Mouse (Mus musculus) lung, embryonic 14.5 days (tissue): ENCODE measurements around the gene Erc2. TPM values are rescaled to one million over a fixed set of nuclear protein-coding genes. Genes with fewer than 3 reads are reported as not detected.

ENCODE experiments used
- ATAC-seq: fragments of 200-750 bp; cut with Nextera tagmentation; 2 replicates; pipeline ENCODE4 v1.8.0; 2017; ENCODE audit warnings: mild to moderate bottlenecking, moderate TSS enrichment, moderate library complexity; ENCODE audit not compliant: insufficient read depth
- DNase-seq: peaks from one replicate; pipeline ENCODE4 v3.0.0-alpha.2; 2015
- H3K27ac ChIP-seq: fragments of 300-500 bp; sonication (generic); 2 replicates; pipeline ENCODE4 v1.5.1; 2014; ENCODE audit warnings: low read depth, mild to moderate bottlenecking, moderate library complexity
- H3K27me3 ChIP-seq: fragments of 300-500 bp; sonication (generic); 2 replicates; pipeline ENCODE4 v1.6.1; 2014; ENCODE audit warnings: low read length, control low read depth; ENCODE audit not compliant: insufficient read depth
- H3K36me3 ChIP-seq: fragments of 300-500 bp; sonication (generic); 2 replicates; pipeline ENCODE4 v1.6.1; 2014; ENCODE audit warnings: control low read depth; ENCODE audit not compliant: insufficient read depth
- H3K4me1 ChIP-seq: fragments of 300-500 bp; sonication (generic); 2 replicates; pipeline ENCODE4 v1.6.1; 2014; ENCODE audit warnings: antibody characterized with exemption, control low read depth; ENCODE audit not compliant: insufficient read depth
- H3K4me2 ChIP-seq: fragments of 300-500 bp; sonication (generic); 2 replicates; pipeline ENCODE4 v1.6.1; 2014; ENCODE audit warnings: mild to moderate bottlenecking
- H3K4me3 ChIP-seq: fragments of 300-500 bp; sonication (generic); 2 replicates; pipeline ENCODE4 v1.5.1; 2014; ENCODE audit warnings: low read depth, low read length
- H3K9ac ChIP-seq: fragments of 300-500 bp; sonication (generic); 2 replicates; pipeline ENCODE4 v1.6.1; 2014
- H3K9me3 ChIP-seq: fragments of 300-500 bp; sonication (generic); 2 replicates; pipeline ENCODE4 v1.6.1; 2016; ENCODE audit warnings: low read depth, low read length, control low read depth
- CTCF ChIP-seq: IDR thresholded peaks from 2 replicates; pipeline ENCODE4 v1.5.1; 2016; ENCODE audit warnings: antibody characterized with exemption, low read depth
- WGBS: fragments of 180-500 bp; shearing (Covaris S2); extraction: QIAGEN DNeasy Blood & Tissue Kit; methylation state at CpG from one replicate; pipeline ENCODE4 v1.1.7; 2014; 5-methylcytosine and 5-hydroxymethylcytosine counted together
- polyA plus RNA-seq: library from polyadenylated mRNA; unstranded; fragments of >200 nt; fragmentation: Nextera tagmentation; extraction: Ambion mirVana; gene quantifications from 2 replicates; pipeline ENCODE4 v1.2.1, GENCODE M21; 2014

Gene Erc2
- polyA plus RNA-seq, 1 experiment from 2014 or later = 2.1 TPM

DNA sequence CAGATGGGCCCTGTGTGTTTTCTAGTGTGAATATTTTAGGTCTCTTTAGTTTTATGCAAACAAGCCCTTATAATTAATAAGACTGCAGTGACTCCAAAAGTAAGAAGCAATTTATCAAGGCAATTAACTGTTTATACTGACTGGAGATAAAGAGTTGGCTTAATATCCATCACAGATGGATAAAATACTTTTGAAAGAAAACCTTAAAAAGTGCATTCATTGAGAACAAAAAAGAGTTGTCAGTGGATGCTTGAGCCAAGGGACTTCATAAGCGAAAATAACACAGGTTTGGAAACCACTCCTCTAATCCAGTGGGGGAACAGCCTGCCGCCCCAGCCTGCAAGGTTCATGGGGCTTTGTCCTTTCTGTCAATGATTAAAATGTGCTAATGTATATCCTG, 891.9 kb downstream of the Erc2 start:
- DNase-seq (no peak), ATAC-seq (no peak)
- Histone ChIP-seq H3K27ac (no peak overlapping the region), H3K9ac (no peak overlapping the region), H3K4me2 (no peak overlapping the region), H3K36me3 (0 out of 2 replicates have a peak, but pooled peaks cover 15% of the 10 kb centered on the region), H3K4me1 (peaks cover 6% of the 10 kb centered on the region; the same call in 1 of the 2 replicates), H3K27me3 (peaks cover 45% of the 10 kb centered on the region), H3K9me3 (no peaks in the 10 kb centered on the region), H3K4me3 (no peak overlapping the region)
- WGBS = 30% methylated on average over 2 of the region's 2 CpGs
- TF ChIP-seq CTCF = no peak

DNA sequence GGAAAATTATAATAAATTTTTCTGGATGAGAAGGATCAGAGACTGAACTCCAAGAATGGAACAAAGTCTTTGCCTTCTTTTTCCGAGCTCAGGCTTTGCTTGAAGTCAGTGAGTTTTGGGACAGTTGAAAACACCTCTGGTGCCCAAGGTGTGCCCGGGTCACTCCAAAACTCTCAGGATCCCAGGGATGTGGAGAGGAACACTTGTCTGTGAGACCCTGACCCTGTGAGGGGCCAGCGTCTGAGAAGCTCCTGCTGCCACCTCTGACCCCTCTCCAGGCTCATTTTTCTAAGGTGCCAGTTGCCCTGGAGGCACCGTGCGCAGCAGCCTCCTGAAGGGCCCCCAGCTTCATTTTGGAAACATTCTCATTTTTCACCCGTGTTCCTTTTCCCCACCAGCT, 893.1 kb downstream of the Erc2 start:
- TF ChIP-seq CTCF = no peak
- Histone ChIP-seq H3K36me3 (peaks cover 21% of the 10 kb centered on the region; the same call in 1 of the 2 replicates), H3K4me3 (no peak overlapping the region), H3K4me1 (peaks cover 3% of the 10 kb centered on the region; the same call in 1 of the 2 replicates), H3K27ac (no peak overlapping the region), H3K4me2 (no peak overlapping the region), H3K27me3 (peaks cover 34% of the 10 kb centered on the region), H3K9ac (no peak overlapping the region), H3K9me3 (no peaks in the 10 kb centered on the region)
- no peak for ATAC-seq
- DNase-seq = no peak
- WGBS = 48% methylated on average over 6 of the region's 6 CpGs

DNA sequence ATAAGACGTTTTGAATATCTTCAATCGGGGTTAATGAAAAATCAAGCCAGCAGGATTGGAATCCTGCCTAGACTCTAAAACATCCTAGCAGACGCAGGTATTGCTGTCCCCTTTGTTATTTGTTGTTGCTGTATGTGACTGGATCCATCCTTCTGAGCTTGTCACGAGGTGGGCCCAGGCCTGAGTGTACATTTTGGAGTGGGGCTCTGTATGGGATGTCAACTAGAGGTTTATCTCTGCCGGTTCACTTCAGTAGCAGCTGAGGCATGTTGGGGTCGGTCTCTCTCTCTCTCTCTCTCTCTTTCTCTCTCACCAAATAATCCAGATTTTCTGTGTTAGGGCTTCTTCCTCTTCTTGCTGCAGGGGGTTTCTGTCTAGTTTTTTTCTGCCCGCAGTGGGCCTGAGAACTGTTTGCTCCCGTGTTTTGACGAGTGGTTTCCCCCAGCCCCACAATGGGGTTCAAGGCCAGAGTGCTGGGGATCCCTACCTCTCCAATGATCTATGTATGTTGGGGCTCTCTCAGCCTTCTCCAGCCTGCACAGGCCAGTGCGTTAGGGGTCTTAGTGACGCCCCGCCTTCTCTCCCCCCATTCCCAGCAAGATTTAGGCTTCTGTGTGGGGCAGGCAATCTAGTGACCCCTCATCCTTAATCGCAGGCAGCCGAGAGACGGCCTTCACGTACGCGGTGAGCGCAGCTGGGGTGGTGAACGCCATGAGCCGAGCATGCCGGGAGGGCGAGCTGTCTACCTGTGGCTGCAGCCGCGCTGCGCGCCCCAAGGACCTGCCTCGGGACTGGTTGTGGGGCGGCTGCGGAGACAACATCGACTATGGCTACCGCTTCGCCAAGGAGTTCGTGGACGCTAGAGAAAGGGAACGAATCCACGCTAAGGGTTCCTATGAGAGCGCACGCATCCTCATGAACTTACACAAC, 895.7 kb downstream of the Erc2 start:
- H3K4me1 ChIP-seq = no peaks in the 10 kb centered on the region

DNA sequence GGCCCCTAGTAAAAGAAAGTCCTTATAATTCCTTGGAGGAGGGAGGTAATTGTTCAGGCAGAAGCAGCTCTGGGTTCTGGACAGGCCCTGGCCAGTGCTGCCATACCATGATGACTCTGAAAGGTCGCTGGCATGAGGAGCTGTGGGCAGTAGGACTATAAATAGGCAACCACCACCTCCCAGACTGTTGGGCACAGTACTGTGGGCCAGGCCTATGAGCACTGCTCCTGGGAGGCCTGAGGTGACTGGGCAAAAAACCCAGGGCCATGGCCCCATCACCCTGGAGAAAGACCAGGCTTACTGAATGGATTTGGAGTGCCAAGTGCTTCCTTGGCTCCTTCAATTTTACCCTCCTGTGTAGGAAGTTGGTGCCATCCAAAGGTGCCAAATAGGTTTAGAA, 898.9 kb downstream of the Erc2 start:
- peaks cover 38% of the 10 kb centered on the region; the same call in 1 of the 2 replicates for H3K36me3 ChIP-seq
- WGBS = 90% methylated on average over 1 of the region's 1 CpGs
- TF ChIP-seq CTCF = no peak
- H3K9me3 ChIP-seq = no peaks in the 10 kb centered on the region
- H3K27me3 ChIP-seq = no peaks in the 10 kb centered on the region
- no peak for ATAC-seq
- no peak overlapping the region for H3K27ac ChIP-seq
- no peaks in the 10 kb centered on the region for H3K4me1 ChIP-seq
- no peak overlapping the region for H3K9ac ChIP-seq
- no peak overlapping the region for H3K4me2 ChIP-seq
- no peak for DNase-seq
- H3K4me3 ChIP-seq = no peak overlapping the region

More for the DNA sequence above, 895.7 kb downstream of the Erc2 start:
- H3K27me3 ChIP-seq = peaks cover 8% of the 10 kb centered on the region
- H3K9me3 ChIP-seq = no peaks in the 10 kb centered on the region
- H3K9ac ChIP-seq = no peak overlapping the region
- no peak overlapping the region for H3K4me2 ChIP-seq
- ATAC-seq = no peak
- no peak overlapping the region for H3K27ac ChIP-seq
- DNase-seq = no peak
- H3K4me3 ChIP-seq = no peak overlapping the region
- 71% methylated on average over 39 of the region's 39 CpGs for WGBS
- TF ChIP-seq CTCF = no peak
- peaks cover 36% of the 10 kb centered on the region; the same call in 1 of the 2 replicates for H3K36me3 ChIP-seq

DNA sequence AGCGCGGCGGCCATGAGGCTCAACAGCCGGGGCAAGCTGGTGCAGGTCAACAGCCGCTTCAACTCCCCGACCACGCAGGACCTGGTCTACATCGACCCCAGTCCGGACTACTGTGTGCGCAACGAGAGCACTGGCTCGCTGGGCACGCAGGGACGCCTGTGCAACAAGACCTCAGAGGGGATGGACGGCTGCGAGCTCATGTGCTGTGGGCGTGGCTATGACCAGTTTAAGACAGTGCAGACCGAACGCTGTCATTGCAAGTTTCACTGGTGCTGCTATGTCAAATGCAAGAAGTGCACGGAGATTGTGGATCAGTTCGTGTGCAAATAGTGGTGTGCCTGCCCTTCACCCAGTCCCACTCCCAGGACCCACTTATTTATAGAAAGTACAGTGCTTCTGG, 900.4 kb downstream of the Erc2 start:
- Histone ChIP-seq H3K9ac (no peak overlapping the region), H3K9me3 (no peaks in the 10 kb centered on the region), H3K36me3 (peaks cover 38% of the 10 kb centered on the region; the same call in 1 of the 2 replicates), H3K27ac (no peak overlapping the region), H3K4me2 (no peak overlapping the region), H3K27me3 (no peaks in the 10 kb centered on the region), H3K4me3 (no peak overlapping the region), H3K4me1 (no peaks in the 10 kb centered on the region)
- DNase-seq = no peak
- no peak for ATAC-seq
- TF ChIP-seq CTCF = no peak
- WGBS = 77% methylated on average over 21 of the region's 21 CpGs

DNA sequence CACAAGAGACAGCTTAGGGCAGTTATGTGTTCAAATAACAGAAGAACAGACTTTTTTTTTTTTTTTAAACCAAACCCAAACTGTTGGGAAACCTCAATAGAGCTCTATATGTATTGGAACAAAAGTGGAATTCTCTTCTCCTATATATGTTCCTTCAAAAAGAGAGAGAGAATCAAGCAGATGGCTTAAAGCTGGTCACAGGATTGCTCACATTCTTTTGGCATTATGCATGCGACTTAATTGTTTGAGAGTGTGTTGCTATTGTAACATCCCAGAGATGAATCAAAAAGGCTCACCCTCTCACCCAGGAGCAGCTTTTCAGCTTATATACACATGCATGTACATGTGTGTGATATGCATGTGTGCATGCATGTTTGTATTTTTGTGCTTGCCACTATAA, 903.3 kb downstream of the Erc2 start:
- 59% methylated on average over 1 of the region's 1 CpGs for WGBS
- TF ChIP-seq CTCF = no peak
- no peaks in the 10 kb centered on the region for H3K4me1 ChIP-seq
- ATAC-seq (no peak), DNase-seq (no peak)
- H3K4me2 ChIP-seq = no peak overlapping the region
- H3K9ac ChIP-seq = no peak overlapping the region
- H3K27me3 ChIP-seq = no peaks in the 10 kb centered on the region
- no peaks in the 10 kb centered on the region for H3K9me3 ChIP-seq
- peaks cover 22% of the 10 kb centered on the region; the same call in 1 of the 2 replicates for H3K36me3 ChIP-seq
- no peak overlapping the region for H3K4me3 ChIP-seq
- H3K27ac ChIP-seq = no peak overlapping the region

Other genes with a start within 250 kb of the Erc2 start
- gene Fam208a, start 193.6 kb upstream of the Erc2 start, polyA plus RNA-seq = 13.7 and 14.6 TPM in 2 replicates
- gene Ccdc66, start 114.0 kb upstream of the Erc2 start, polyA plus RNA-seq = 10.5 and 11.6 TPM in 2 replicates